Mouse (Mus musculus): ENCODE measurements around the gene Cblb.
A peak's percentile ranks its signal among the peaks of the same experiment; 100 is the strongest.

Gene Cblb

GRCm38 (mm10) chr16:52077901-52078300, 46.9 kb downstream of the Cblb start:
- peak; percentile 74 for DNase-seq

GRCm38 (mm10) chr16:52078758-52079474, 47.9 kb downstream of the Cblb start:
- peak; percentile 95 for DNase-seq

GRCm38 (mm10) chr16:52079475-52079823, 48.4 kb downstream of the Cblb start:
- peak; percentile 51 for DNase-seq

- peak; percentile 70 for DNase-seq
These were observed 49.8 kb downstream of the Cblb start for GRCm38 (mm10) chr16:52080619-52081395.

- DNase-seq = peak; percentile 86
These were observed 50.7 kb downstream of the Cblb start for GRCm38 (mm10) chr16:52081756-52082155.

- DNase-seq = peak; percentile 80
These were observed 55.9 kb downstream of the Cblb start for GRCm38 (mm10) chr16:52086793-52087450.

GRCm38 (mm10) chr16:52089354-52089753, 58.3 kb downstream of the Cblb start:
- DNase-seq = no peak

GRCm38 (mm10) chr16:52090899-52091298, 59.9 kb downstream of the Cblb start:
- peak; percentile 42 for DNase-seq

GRCm38 (mm10) chr16:52093325-52094253, 62.6 kb downstream of the Cblb start:
- peak; percentile 85 for DNase-seq

GRCm38 (mm10) chr16:52094735-52095459, 63.9 kb downstream of the Cblb start:
- peak; percentile 99 for DNase-seq

GRCm38 (mm10) chr16:52095643-52096042, 64.6 kb downstream of the Cblb start:
- peak; percentile 97 for DNase-seq

GRCm38 (mm10) chr16:52100466-52100865, 69.4 kb downstream of the Cblb start:
- peak; percentile 91 for DNase-seq

- DNase-seq = peak; percentile 77
These were observed 73.6 kb downstream of the Cblb start for GRCm38 (mm10) chr16:52104608-52105007.

GRCm38 (mm10) chr16:52107836-52108235, 76.8 kb downstream of the Cblb start:
- peak; percentile 28 for DNase-seq

GRCm38 (mm10) chr16:52114473-52114872, 83.4 kb downstream of the Cblb start:
- DNase-seq = no peak

- peak; percentile 85 for DNase-seq
These were observed 88.0 kb downstream of the Cblb start for GRCm38 (mm10) chr16:52119003-52119402.

GRCm38 (mm10) chr16:52124974-52125373, 93.9 kb downstream of the Cblb start:
- no peak for DNase-seq

- no peak for DNase-seq
These were observed 94.9 kb downstream of the Cblb start for GRCm38 (mm10) chr16:52125896-52126295.

- no peak for DNase-seq
These were observed 98.4 kb downstream of the Cblb start for GRCm38 (mm10) chr16:52129357-52129905.

- DNase-seq = no peak
These were observed 101.9 kb downstream of the Cblb start for GRCm38 (mm10) chr16:52132808-52133490.

Measured in heart, adult 11 months (tissue).